Comparison of ENCODE assay signal across 8 mouse cellular contexts in genomic region chr1:81300735-81301134, GRCm38 (mm10).
DNase-seq lines count a peak whose midpoint lies in the region; TF ChIP-seq lines count a peak whose summit lies in the region.

No protein-coding gene starts in this region.

- intact Hi-C loops in left cerebral cortex, postnatal 4 days (cut with DNase I) = loop anchor here (5.0 kb wide), 2 partner anchors 783 to 1118 kb away; no protein-coding TSS in a partner anchor

- H3K4me3 ChIP-seq in cortical plate, adult 2 months (ENCODE audit: insufficient read depth, low read length) = no peak overlapping the region

- TF ChIP-seq POLR2A in cortical plate, adult 2 months (IDR thresholded peaks at IDR 0.05; ENCODE audit: extremely low read depth, insufficient read depth, low read length) = no peak

- no peak overlapping the region for H3K27ac ChIP-seq in cortical plate, adult 2 months (ENCODE audit: insufficient read depth, low read length)

- TF ChIP-seq CTCF in cortical plate, adult 2 months (IDR thresholded peaks at IDR 0.05; ENCODE audit: extremely low read depth, insufficient read depth, low read length) = peak; percentile 49

- peak; percentile 21 for DNase-seq in kidney, postnatal 10 days
- no peak for DNase-seq in kidney, adult 9 months
- DNase-seq in MN1 (ENCODE audit: low spot score) = peak; percentile 44
- peak; percentile 40 for DNase-seq in left cerebral cortex, postnatal 4 days
- DNase-seq in spleen, postnatal 4 days (ENCODE audit: low spot score in 2 of 2) = no peak
- no peak for DNase-seq in T-cell, adult 2 months (ENCODE audit: low spot score)
- DNase-seq in heart, adult 18-20 months = no peak

- H3K4me1 ChIP-seq in cortical plate, adult 2 months (ENCODE audit: control insufficient read depth, insufficient read depth, low read length) = no peaks in the 10 kb centered on the region

Comparison
In these comparisons a context has a peak if more than half of its experiments do, and no peak if none do; other contexts are left out.
1. DNase-seq: peak in kidney, postnatal 10 days (single experiment), MN1 (single experiment) and left cerebral cortex, postnatal 4 days (single experiment); none in kidney, adult 9 months (single experiment), spleen, postnatal 4 days (0 of 2), T-cell, adult 2 months (single experiment) and heart, adult 18-20 months (0 of 2).